Mouse (Mus musculus): ENCODE data around the gene Hmgn3.

DNA sequence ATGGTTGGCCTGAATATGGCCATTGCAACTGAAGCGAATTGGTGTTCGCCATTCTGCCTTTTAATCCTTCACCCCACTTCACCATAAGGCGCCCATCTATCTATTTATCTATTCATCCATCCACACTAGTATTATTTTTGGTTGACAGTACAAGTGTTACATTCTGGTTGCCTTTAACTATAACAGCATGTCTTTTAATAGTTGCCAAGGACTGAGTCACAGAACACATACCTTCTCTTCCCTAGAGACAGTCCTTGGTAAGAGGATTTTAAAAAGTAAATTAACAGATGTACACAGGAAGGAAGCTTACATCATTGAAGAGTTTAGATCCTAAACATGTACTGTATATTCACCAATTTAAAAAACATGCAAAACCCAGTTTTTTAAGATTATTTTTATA, 66.8 kb downstream of the Hmgn3 start:
- TF ChIP-seq CTCF (IDR thresholded peaks at IDR 0.05; ENCODE audit: borderline replicate concordance, control insufficient read depth, extremely low read depth, insufficient read depth, low read length, poor library complexity) = no peak
- no peak for TF ChIP-seq POLR2A (IDR thresholded peaks at IDR 0.05; ENCODE audit: control insufficient read depth, extremely low read depth, insufficient read depth, low read length, poor library complexity)

Data from thymus, adult 2 months (tissue).